Comparison of ENCODE assay signal across 18 mouse cellular contexts in genomic region chr8:12077896-12078295, GRCm38 (mm10).
"Had no signal": no experiment of that assay in that cellular context is flagged by ENCODE, and none has a peak within 500 bp of the region (broad histone marks: within the 10 kb centered on the region; RNA-seq: fewer than 3 reads in every experiment).

No protein-coding gene starts in this region.

- H3K9ac ChIP-seq: liver, postnatal 0 days; lung, embryonic 15.5 days; midbrain, embryonic 13.5 days; neural tube, embryonic 12.5 days; stomach, embryonic 15.5 days had no signal

- H3K9me3 ChIP-seq: lung, embryonic 15.5 days; midbrain, embryonic 13.5 days; neural tube, embryonic 12.5 days; stomach, embryonic 15.5 days had no signal

- H3K27me3 ChIP-seq: lung, embryonic 15.5 days; stomach, embryonic 15.5 days had no signal

- ATAC-seq: liver, postnatal 0 days; lung, postnatal 0 days had no signal

- DNase-seq: liver, postnatal 0 days; lung, adult 2 months; lung, postnatal 14 days; lung, postnatal 36 days; right cerebral cortex, postnatal 14 days; thymus, adult 2 months; thymus, postnatal 25 days; thymus, postnatal 4 days had no signal

- H3K4me3 ChIP-seq: lung, embryonic 15.5 days; megakaryocyte, embryonic 14.5 days; midbrain, embryonic 13.5 days; myocyte; neural tube, embryonic 12.5 days; stomach, embryonic 15.5 days had no signal

- H3K27ac ChIP-seq: lung, embryonic 15.5 days; macrophage; midbrain, embryonic 13.5 days; neural tube, embryonic 12.5 days; stomach, embryonic 15.5 days; stomach, postnatal 0 days had no signal

- H3K4me1 ChIP-seq: megakaryocyte, embryonic 14.5 days; neural tube, embryonic 12.5 days; stomach, embryonic 15.5 days had no signal

- H3K36me3 ChIP-seq: lung, embryonic 15.5 days; midbrain, embryonic 13.5 days; neural tube, embryonic 12.5 days; stomach, embryonic 15.5 days had no signal

- H3K4me2 ChIP-seq: lung, embryonic 15.5 days; midbrain, embryonic 11.5 days; midbrain, embryonic 13.5 days; neural tube, embryonic 12.5 days; stomach, embryonic 15.5 days had no signal
